Comparison of ENCODE assay signal across 8 mouse cellular contexts in the genomic region with DNA sequence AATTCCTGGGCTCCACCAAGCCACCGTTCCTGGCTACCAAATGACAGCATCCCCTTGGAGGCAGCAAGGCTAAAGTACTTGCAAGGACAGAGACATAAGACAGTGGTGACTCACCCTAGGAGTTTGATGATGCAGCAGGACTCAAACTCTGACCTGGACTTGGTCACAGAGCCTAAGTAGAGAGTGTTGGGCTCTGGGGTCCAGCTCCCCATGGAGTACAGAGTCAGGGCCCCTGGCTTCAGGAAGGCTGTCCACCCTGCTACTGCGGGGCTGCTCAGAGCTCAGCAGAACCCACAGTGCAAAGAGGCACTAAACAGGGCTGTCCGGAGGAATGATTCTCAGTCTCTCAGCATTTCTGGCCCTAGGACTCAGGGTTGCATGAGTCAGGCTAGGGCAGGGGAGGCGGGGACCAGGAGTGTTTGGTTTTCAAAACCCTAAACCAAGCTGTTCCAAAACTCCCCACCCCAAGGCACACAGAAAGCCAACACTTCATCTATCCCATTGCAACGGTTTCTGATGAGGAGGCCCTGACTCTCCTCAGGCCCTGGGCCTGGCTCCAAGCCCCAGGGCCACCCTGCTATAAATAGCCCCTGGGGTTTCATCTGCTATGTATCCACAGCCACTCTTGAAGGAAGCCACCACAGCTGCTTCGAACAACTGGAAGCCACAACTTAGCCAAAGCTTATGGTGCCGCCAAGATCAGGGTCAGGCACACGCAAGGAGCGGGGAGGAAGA.
DNase-seq lines count a peak whose midpoint lies in the region; TF ChIP-seq lines count a peak whose summit lies in the region.

No protein-coding gene starts in this region.

- peaks cover 19% of the 10 kb centered on the region for H3K4me1 ChIP-seq in olfactory bulb, adult 2 months (ENCODE audit: control insufficient read depth, insufficient read depth, low read length)

- no peak overlapping the region for H3K4me3 ChIP-seq in olfactory bulb, adult 2 months (ENCODE audit: insufficient read depth, low read depth, low read length)

- H3K27ac ChIP-seq in olfactory bulb, adult 2 months (ENCODE audit: insufficient read depth, low read depth, low read length): 0 out of 2 replicates have a peak overlapping the region, but pooled peaks have one; percentile 59

- TF ChIP-seq CTCF in olfactory bulb, adult 2 months (IDR thresholded peaks at IDR 0.05; ENCODE audit: insufficient read depth, low read depth, low read length): no peak

- peak; percentile 60 for DNase-seq in ovary, postnatal 36 days (ENCODE audit: low spot score)
- no peak for DNase-seq in ovary, postnatal 10 days (ENCODE audit: low spot score)
- DNase-seq in heart, adult 18-20 months: peak; percentile 84 to 91
- DNase-seq in kidney, postnatal 10 days: peak; percentile 66
- no peak for DNase-seq in c-Kit-positive CD71-positive TER-119-positive erythroid progenitor cells, embryonic 14.5 days (ENCODE audit: low spot score)
- DNase-seq in thymus, postnatal 25 days: no peak
- no peak for DNase-seq in right cerebral cortex, adult 18-20 months

- 70% methylated on average over 9 of the region's 9 CpGs for whole genome bisulfite sequencing in olfactory bulb, adult 2 months

- TF ChIP-seq POLR2A in olfactory bulb, adult 2 months (IDR thresholded peaks at IDR 0.05; ENCODE audit: insufficient read depth, low read depth, low read length): no peak

Comparison
In these comparisons a context has a peak if more than half of its experiments do, and no peak if none do; other contexts are left out.
1. DNase-seq: peak in ovary, postnatal 36 days (single experiment), heart, adult 18-20 months (2 of 2) and kidney, postnatal 10 days (single experiment); none in ovary, postnatal 10 days (single experiment), c-Kit-positive CD71-positive TER-119-positive erythroid progenitor cells, embryonic 14.5 days (single experiment), thymus, postnatal 25 days (single experiment) and right cerebral cortex, adult 18-20 months (single experiment).